Mouse (Mus musculus): ENCODE measurements around the gene Gm15217.

The Gm15217 gene

DNA sequence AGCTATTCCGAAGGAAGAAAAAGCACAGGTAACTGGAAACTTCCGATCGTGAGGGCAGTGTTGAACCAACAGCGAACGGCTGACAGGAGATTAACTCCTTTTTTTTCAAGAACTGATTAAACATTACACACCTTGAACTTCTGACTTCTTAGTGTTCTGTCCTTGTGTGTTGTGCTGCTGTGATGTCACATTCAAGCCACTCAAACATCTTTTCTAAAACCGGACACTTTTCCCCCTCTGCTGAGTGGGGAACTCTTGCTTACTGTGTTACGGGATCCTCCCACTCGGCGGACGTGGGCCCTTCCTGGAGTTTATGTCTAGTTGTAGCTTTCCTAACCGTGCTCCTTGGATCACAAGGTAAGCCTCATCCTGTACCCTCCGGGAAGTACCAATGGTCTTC, at the start of gene Gm15217:
Gene Gm15217 (plus strand): TSS at position 130 of the 400 bp plus-strand sequence.
- no peak for DNase-seq (ENCODE audit: low read depth, low spot score)

- DNase-seq (ENCODE audit: low read depth, low spot score) = no peak
These were observed 45.6 kb upstream of the Gm15217 start for GRCm38 (mm10) chr14:46333421-46334237.

DNA sequence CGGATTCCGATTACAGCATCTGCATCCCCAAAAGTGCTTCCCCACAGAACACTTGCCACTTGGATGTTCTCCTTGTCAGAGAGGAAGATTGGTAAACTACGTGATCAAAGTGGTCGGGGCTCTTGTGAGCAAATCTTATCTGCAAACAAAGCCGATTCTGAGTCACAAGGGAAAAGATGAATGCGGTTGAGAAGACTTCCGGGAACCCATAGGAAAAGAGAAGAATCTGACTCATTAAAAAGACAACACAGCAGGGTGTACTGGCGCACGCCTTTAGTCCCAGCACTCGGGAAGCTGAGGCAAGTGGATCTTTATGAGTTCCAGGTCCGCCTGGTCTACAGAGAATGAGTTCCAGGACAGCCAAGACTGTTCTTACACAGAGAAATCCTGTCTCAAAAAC, 40.4 kb upstream of the Gm15217 start:
- no peak for DNase-seq (ENCODE audit: low read depth, low spot score)

DNA sequence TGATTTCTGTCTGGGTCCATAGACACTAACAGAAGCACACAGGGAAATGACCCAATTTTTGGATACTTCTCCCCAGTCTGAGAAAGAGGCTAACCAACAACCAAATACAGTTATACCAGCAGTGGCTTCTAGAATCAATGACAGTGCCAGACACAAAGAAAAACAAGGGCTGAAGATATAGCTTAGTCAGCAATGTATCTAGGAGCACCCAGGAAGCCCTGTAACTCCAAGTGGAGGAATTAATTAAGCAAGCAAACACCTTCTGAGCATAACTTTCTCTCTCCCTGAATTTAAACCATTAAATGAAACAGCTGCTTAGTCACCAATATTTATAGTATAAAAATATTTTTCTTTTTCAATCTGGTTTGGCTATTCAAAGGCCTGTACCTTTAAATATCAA, 34.5 kb upstream of the Gm15217 start:
- no peak for DNase-seq (ENCODE audit: low read depth, low spot score)

DNA sequence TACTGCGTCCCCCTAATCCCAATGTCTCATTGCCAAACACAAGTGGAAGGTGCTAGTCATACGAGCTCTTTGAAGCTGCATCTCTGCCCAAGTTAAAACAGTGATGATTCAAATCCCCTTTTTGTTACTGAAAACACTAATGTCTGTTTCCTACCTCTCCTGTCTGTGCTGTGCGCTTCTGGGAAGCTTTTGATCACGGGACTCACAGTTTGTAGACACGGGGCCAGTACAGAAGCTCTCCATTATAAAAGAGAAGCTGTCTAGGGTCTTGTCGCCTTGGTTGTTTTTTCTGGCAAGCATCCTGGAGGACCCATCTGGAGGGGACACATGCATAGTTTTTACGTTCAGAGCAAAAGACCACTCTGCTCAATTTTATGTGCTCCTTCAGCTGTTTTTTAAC, 21.9 kb upstream of the Gm15217 start:
- DNase-seq (ENCODE audit: low read depth, low spot score) = no peak

GRCm38 (mm10) chr14:46357696-46358095, 21.5 kb upstream of the Gm15217 start:
- no peak for DNase-seq (ENCODE audit: low read depth, low spot score)

GRCm38 (mm10) chr14:46363209-46363608, 16.0 kb upstream of the Gm15217 start:
- no peak for DNase-seq (ENCODE audit: low read depth, low spot score)

DNA sequence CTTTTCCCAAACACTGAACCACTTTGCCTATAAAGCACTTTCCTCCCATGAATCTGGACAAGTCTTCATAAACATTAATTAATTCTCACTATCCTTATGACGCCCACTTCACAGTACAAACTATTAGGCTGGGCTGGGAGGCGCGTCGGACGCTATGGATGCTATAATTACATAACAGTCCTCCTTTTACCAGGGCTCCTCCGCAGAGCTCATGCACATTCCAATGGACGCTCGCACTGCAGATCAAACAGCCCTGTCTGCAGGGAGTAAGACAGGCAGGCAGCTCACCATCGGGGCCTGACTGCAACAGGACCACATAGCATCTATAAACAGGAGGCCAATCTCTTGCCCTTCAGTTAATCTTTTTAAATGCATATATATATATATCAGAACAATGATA, 6.8 kb upstream of the Gm15217 start:
- no peak for DNase-seq (ENCODE audit: low read depth, low spot score)

- no peak for DNase-seq (ENCODE audit: low read depth, low spot score)
These were observed 3.4 kb upstream of the Gm15217 start for GRCm38 (mm10) chr14:46375796-46376195.

- no peak for DNase-seq (ENCODE audit: low read depth, low spot score)
These were observed 1.1 kb downstream of the Gm15217 start for GRCm38 (mm10) chr14:46380286-46380721.

DNA sequence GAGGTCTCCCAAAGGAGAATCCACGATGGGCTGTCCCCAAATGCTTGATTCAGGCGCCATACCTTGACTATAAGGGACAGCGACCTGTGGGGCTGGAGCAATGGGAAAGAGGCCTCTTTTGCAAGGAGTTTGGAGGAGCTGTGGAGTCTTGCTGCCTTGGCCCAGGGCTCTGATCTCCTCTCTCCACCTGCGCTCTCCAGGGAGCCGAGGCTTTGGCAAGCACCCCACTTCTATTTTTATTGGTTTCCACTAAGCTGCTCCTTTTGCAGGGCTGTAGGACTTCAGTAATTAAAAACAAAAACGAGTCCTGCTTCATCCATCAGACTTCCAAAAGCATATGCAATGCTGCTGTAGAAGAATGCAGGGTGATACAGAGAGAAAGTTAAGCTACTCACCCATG, 2.2 kb downstream of the Gm15217 start:
- no peak for DNase-seq (ENCODE audit: low read depth, low spot score)

GRCm38 (mm10) chr14:46384946-46385691, 5.9 kb downstream of the Gm15217 start:
- DNase-seq (ENCODE audit: low read depth, low spot score) = no peak

GRCm38 (mm10) chr14:46385701-46386477, 6.7 kb downstream of the Gm15217 start:
- no peak for DNase-seq (ENCODE audit: low read depth, low spot score)

DNA sequence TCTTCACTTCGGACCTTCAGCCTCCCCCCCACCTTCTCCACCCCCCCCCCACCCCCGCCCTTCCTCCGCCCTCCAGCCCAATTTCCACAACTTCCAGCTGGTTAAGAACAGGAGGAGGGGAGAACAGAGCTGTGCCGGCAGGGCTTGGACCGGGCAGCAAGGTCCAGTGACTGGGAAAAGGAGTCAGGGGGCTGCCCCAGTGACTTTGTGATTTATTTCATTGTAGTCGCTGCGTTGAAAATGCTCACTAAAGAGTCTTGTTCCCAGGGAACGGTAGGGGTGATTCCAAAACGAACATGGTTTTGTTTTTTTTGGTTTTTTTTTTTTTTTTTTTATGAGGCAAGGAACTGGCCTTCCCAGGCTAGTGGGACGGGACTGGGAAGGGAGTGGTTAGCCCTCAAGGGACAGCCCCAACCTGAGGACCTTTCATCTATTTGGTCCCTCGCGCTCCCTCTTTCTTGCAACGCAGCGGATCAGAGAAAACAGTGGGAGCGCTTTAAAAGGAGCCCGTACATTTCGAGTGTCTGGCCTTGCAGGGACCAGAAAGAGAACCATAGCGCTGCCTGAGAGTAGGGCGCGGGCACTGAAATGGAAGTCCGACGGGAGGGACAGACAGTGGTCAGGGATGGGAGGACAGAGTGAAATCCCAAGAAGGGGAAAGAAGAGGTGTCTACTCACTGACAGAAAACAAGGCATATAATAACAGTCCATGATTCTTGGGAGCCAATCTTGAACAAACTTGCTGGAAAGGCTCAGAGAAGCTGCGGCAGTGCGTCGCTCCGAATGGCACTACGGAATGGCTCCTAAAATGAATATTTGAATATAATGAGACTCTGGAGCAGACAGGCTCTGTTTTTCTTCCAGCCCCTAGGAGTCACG, 7.5 kb downstream of the Gm15217 start:
- DNase-seq (ENCODE audit: low read depth, low spot score) = no peak

DNA sequence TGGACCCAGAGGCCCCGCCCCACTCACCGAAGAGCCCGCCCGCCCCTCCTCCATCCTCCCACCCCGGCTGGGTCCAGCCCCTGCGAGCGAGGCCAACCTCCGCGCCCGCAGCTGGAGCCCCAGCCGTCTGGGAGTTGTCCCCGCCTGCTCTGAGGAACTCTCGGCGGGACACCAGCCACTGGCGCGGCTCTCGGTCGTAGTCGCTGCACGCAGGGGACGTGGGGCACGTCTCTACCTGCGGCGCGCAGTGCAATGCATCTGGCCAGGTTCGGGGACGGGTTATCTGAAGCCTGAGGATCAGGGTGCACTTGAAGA, 8.1 kb downstream of the Gm15217 start:
- DNase-seq (ENCODE audit: low read depth, low spot score) = peak; percentile 81

GRCm38 (mm10) chr14:46387821-46388481, 8.7 kb downstream of the Gm15217 start:
- DNase-seq (ENCODE audit: low read depth, low spot score) = no peak

DNA sequence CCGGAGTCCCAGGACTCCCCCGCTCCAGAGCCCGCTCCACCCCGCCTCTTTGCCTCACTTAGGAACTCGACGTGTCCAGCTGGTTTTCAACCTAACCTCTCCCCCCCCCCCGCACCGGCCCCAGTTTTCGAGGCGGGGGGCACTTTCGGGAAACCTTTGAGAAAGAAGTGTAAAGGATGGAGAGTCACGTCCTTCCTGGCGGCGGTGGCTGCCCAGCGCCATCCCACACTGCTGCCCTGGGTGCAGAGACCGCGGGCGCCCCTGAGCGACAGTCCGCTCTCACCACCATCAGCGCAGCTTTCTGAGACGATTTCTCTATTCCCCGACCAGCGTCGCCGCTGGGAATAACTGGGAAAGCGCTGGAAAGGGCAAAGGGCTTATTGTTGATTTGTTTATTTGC, 9.4 kb downstream of the Gm15217 start:
- no peak for DNase-seq (ENCODE audit: low read depth, low spot score)

GRCm38 (mm10) chr14:46389438-46390248, 10.4 kb downstream of the Gm15217 start:
- no peak for DNase-seq (ENCODE audit: low read depth, low spot score)

GRCm38 (mm10) chr14:46390249-46390775, 11.1 kb downstream of the Gm15217 start, which contains the start of gene Bmp4:
Gene Bmp4, minus strand, starts transcription at chr14:46390669.
- no peak for DNase-seq (ENCODE audit: low read depth, low spot score)
